In the genomic region with DNA sequence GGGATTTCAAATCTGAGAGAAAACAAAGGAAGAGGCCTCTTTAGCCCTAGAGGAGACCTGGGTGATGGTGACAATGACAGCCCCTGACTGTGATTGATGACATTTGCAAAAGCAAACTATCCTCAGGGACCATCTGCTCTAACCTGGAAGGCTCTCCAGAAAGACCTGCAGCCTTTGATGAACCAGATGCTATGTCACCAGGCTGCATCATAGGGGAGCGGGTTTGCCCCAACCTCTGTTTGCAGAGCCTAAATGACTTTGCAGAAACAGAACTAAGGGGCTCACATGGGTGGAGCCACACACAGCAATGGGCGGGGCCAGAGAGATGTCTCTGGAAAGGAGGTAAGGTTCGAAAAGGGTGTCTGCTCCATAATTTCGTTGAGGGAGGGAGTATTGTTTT, we compare ENCODE assay signal across 14 mouse cellular contexts.
A peak's percentile ranks its signal among the peaks of the same experiment; 100 is the strongest.
DNase-seq lines count a peak whose midpoint lies in the region; ATAC-seq and TF ChIP-seq lines count a peak whose summit lies in the region.
"Had no signal": no experiment of that assay in that cellular context is flagged by ENCODE, and none has a peak within 500 bp of the region (broad histone marks: within the 10 kb centered on the region; RNA-seq: fewer than 3 reads in every experiment).

No protein-coding gene starts in this region.

- 69% methylated on average over 4 of the region's 4 CpGs for WGBS in heart, embryonic 16.5 days
- 63% methylated on average over 4 of the region's 4 CpGs for WGBS in limb, embryonic 11.5 days

- no peak for DNase-seq in heart, postnatal 36 days
- DNase-seq in testis, postnatal 14 days (ENCODE audit: low spot score), result no peak
- no peak for DNase-seq in limb, embryonic 11.5 days (ENCODE audit: low spot score)
- DNase-seq in left cerebral cortex, postnatal 14 days (ENCODE audit: low spot score in 2 of 2), result no peak
- DNase-seq in left cerebral cortex, adult 9 months (ENCODE audit: low spot score in 2 of 2), result no peak
- DNase-seq: cerebellum, adult 9-11 months; kidney, postnatal 10 days; lung, adult 18-20 months had no signal

- no peak for TF ChIP-seq CTCF in testis, adult 2 months (IDR thresholded peaks at IDR 0.05; ENCODE audit: control insufficient read depth, insufficient read depth, insufficient replicate concordance, low read depth, low read length)

- no peak overlapping the region for H3K9ac ChIP-seq in heart, embryonic 16.5 days (ENCODE audit: low read length)
- no peak overlapping the region for H3K9ac ChIP-seq in limb, embryonic 11.5 days (ENCODE audit: low read length)
- H3K9ac ChIP-seq: midbrain, embryonic 12.5 days had no signal

- no peak overlapping the region for H3K4me2 ChIP-seq in heart, embryonic 16.5 days (ENCODE audit: low read depth, low read length)
- no peak overlapping the region for H3K4me2 ChIP-seq in limb, embryonic 11.5 days (ENCODE audit: low read depth, severe bottlenecking)
- H3K4me2 ChIP-seq: midbrain, embryonic 12.5 days had no signal

- H3K9me3 ChIP-seq in heart, embryonic 16.5 days (replicated peaks; ENCODE audit: control insufficient read depth, low read length), result no peaks in the 10 kb centered on the region
- H3K9me3 ChIP-seq in limb, embryonic 11.5 days (ENCODE audit: control insufficient read depth, low read length), result no peaks in the 10 kb centered on the region
- H3K9me3 ChIP-seq: midbrain, embryonic 12.5 days had no signal

- H3K27ac ChIP-seq in heart, embryonic 16.5 days (ENCODE audit: low read length), result peak overlapping the region; percentile 42
- H3K27ac ChIP-seq in testis, adult 2 months (ENCODE audit: control insufficient read depth, insufficient read depth, low read depth, low read length), result no peak overlapping the region
- 0 out of 2 replicates have a peak overlapping the region, but pooled peaks have one; percentile 52 for H3K27ac ChIP-seq in limb, embryonic 11.5 days (replicated peaks; ENCODE audit: low read depth, low read length)
- H3K27ac ChIP-seq: left cerebral cortex, adult 2 months; midbrain, embryonic 12.5 days had no signal

- H3K4me1 ChIP-seq in heart, embryonic 16.5 days (ENCODE audit: control insufficient read depth, insufficient read depth, low read length), result peaks cover 64% of the 10 kb centered on the region
- H3K4me1 ChIP-seq in testis, adult 2 months (ENCODE audit: control insufficient read depth, insufficient read depth, low read length), result peaks cover 4% of the 10 kb centered on the region
- H3K4me1 ChIP-seq in limb, embryonic 11.5 days (ENCODE audit: control insufficient read depth, insufficient read depth, low read length), result peaks cover 21% of the 10 kb centered on the region

- no peak overlapping the region for H3K4me3 ChIP-seq in heart, embryonic 16.5 days (ENCODE audit: low read length)
- peak overlapping the region; percentile 22; the same call in 1 of the 2 replicates for H3K4me3 ChIP-seq in testis, adult 2 months (ENCODE audit: control insufficient read depth, low read depth, low read length)
- H3K4me3 ChIP-seq in limb, embryonic 11.5 days (ENCODE audit: low read depth, low read length), result no peak overlapping the region
- H3K4me3 ChIP-seq: erythroblast, embryonic 14.5 days; left cerebral cortex, adult 2 months; midbrain, embryonic 12.5 days had no signal

- intact Hi-C loops in heart, postnatal 36 days (cut with DNase I), result no loop called here
- intact Hi-C loops in left cerebral cortex, postnatal 14 days (cut with DNase I), result no loop called here

- no peaks in the 10 kb centered on the region for H3K36me3 ChIP-seq in heart, embryonic 16.5 days (ENCODE audit: control insufficient read depth, insufficient read depth)
- no peaks in the 10 kb centered on the region for H3K36me3 ChIP-seq in testis, adult 2 months (ENCODE audit: control insufficient read depth, insufficient read depth, low read length)
- H3K36me3 ChIP-seq in limb, embryonic 11.5 days (ENCODE audit: control insufficient read depth, insufficient read depth, low read length), result no peaks in the 10 kb centered on the region
- H3K36me3 ChIP-seq: midbrain, embryonic 12.5 days had no signal

- H3K27me3 ChIP-seq in heart, embryonic 16.5 days (ENCODE audit: control insufficient read depth, insufficient read depth, low read length), result no peaks in the 10 kb centered on the region
- no peaks in the 10 kb centered on the region for H3K27me3 ChIP-seq in testis, adult 2 months (ENCODE audit: control insufficient read depth, insufficient read depth, low read length)
- H3K27me3 ChIP-seq in limb, embryonic 11.5 days (ENCODE audit: control insufficient read depth, insufficient read depth, low read length), result no peaks in the 10 kb centered on the region

- no peak for TF ChIP-seq POLR2A in testis, adult 2 months (IDR thresholded peaks at IDR 0.05; ENCODE audit: control insufficient read depth, low read depth, low read length)

- no peak for ATAC-seq in heart, embryonic 16.5 days (replicated peaks; ENCODE audit: extremely low read depth, insufficient read depth, low FRiP score)
- no peak for ATAC-seq in limb, embryonic 11.5 days (ENCODE audit: insufficient number of reproducible peaks, low FRiP score, low TSS enrichment, low read depth)
- ATAC-seq in monocyte, adult 5-6 weeks (replicated peaks; ENCODE audit: insufficient number of reproducible peaks, low FRiP score, low TSS enrichment, poor library complexity, severe bottlenecking), result no peak
